Mouse (Mus musculus): ENCODE data around the gene Hpd.

The Hpd gene

DNA sequence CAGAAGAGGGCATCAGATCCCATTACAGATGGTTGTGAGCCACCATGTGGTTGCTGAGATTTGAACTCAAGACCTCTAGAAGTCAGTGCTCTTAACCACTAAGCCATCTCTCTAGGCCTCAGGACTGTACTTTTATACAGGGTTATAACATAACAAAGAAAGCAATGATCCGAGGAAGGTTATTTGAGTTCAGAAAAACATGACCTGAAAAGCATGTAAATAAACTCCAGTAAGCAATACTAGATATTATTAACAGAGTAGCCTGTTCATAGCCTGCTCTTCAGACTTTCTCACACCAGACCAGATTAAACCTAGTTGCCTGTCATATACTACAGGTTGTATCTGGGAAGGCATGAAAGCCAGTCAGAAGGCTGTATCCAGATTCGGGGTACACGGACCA lies 4.8 kb upstream of the Hpd start:
- DNase-seq (ENCODE audit: extremely low read depth, low read depth) = no peak

DNA sequence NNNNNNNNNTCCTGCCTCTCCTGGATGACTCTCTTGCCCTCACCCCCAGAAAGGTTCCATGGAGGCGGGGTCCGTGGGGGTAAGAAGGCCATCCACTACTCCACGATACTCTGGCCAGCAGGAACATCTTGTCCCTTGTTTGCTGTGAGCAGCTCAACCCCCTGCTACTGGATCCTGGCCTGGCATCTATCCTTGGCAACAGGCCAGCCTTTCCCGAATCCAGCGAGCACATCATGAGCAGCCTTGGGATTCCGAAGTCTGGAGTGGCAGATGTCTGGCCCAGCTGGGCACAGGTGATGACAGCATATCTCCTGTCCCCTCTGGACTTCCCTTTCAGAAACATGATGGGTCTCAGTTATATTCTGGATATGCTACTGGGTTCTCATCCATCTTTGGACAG lies 3.4 kb upstream of the Hpd start:
- no peak for DNase-seq (ENCODE audit: extremely low read depth, low read depth)

DNA sequence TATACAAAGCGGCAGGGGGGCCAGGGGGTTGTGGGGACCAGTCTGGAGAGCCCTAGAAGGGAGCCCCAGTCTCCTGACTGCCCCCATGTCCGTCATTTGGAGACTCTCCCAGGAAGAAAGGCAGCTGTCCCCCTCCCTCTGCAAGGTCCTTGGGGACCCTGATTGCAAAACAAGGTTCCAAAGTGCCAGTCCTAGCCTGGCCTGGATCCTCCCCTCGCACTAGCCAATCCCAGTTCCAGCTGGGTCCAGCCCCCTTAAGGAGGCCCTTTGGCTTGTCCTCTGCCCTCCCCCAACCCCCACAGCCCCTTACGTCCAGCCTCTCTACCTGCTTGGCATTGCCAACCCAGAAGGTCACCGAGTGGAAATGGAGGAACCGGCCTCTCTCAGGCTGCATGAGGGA lies 991 bp downstream of the Hpd start:
- DNase-seq (ENCODE audit: extremely low read depth, low read depth) = no peak

DNA sequence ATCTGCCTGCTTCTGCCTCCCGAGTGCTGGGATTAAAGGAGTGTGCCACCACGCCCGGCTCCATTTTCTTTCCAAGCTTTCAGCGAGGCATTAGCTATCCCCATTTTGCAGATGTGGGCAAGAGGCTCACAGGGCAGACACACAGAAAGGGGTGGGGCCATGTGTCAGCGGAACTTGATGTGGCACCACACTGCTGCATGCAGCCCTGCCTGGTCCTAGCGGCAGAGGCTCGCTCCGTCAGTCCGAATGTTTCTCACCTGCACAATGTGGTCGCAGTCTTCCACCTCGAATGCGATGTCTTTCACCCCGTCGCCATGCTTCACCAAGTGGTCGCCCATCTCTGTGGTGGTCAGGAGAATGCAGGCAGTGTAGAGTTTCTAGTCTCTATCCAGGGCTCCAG lies 2.1 kb downstream of the Hpd start:
- no peak for DNase-seq (ENCODE audit: extremely low read depth, low read depth)

- no peak for DNase-seq (ENCODE audit: extremely low read depth, low read depth)
Measured at GRCm38 (mm10) chr5:123178792-123179191, 3.7 kb downstream of the Hpd start.

- DNase-seq (ENCODE audit: extremely low read depth, low read depth) = peak; percentile 56
Measured at GRCm38 (mm10) chr5:123171646-123172350, 10.7 kb downstream of the Hpd start.

GRCm38 (mm10) chr5:123170365-123170764 lies 12.2 kb downstream of the Hpd start:
- DNase-seq (ENCODE audit: extremely low read depth, low read depth) = no peak

- DNase-seq (ENCODE audit: extremely low read depth, low read depth) = no peak
Measured at GRCm38 (mm10) chr5:123169284-123169683, 13.2 kb downstream of the Hpd start, which contains the start of gene Psmd9. Gene Psmd9, plus strand, starts transcription at chr5:123169413.

DNA sequence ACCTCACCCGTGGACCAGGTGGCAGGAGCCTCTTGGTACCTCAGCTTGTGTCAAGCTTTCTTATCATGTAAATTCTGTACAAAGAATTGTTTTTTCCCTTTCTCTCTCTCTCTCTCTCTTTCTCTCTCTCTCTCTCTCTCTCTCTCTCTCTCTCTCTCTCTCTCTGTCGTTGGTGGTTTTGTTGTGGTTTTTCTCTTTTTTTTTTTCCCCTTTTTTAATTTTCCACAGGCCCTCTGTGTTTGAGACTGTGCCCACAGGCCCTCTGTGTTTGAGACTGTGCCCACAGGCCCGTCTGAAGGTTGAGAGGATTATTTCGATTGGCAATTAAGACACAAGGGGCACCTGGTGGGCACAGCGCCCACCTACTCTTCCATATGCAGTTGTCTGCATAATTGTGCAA lies 14.9 kb downstream of the Hpd start:
- DNase-seq (ENCODE audit: extremely low read depth, low read depth) = no peak

GRCm38 (mm10) chr5:123166437-123166836 lies 16.1 kb downstream of the Hpd start:
- no peak for DNase-seq (ENCODE audit: extremely low read depth, low read depth)

- DNase-seq (ENCODE audit: extremely low read depth, low read depth) = no peak
Measured at GRCm38 (mm10) chr5:123162942-123163341, 19.6 kb downstream of the Hpd start.

GRCm38 (mm10) chr5:123160341-123160740 lies 22.2 kb downstream of the Hpd start:
- DNase-seq (ENCODE audit: extremely low read depth, low read depth) = no peak

GRCm38 (mm10) chr5:123159866-123160265 lies 22.7 kb downstream of the Hpd start:
- no peak for DNase-seq (ENCODE audit: extremely low read depth, low read depth)

- no peak for DNase-seq (ENCODE audit: extremely low read depth, low read depth)
Measured at GRCm38 (mm10) chr5:123159446-123159845, 23.1 kb downstream of the Hpd start.

DNA sequence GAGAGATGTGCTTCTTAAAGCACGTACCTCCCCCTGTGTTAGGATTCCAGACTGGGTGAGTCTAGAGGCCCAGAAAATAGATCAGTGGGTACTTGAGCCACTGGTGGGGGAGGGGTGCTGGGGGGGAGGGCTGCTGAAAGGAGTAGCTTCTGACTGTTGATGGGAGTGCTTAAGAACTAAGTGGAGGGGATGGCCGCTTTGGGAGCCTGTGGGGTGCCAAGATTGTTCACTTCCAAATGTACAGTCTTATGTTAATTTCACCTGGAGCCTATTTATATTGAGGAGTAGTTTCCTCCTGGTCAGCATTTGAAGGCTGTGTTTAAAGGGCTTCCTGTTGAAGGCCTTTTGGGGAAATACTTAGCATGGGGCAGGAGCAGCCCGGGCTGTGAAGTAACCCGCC lies 24.6 kb downstream of the Hpd start:
- no peak for DNase-seq (ENCODE audit: extremely low read depth, low read depth)

DNA sequence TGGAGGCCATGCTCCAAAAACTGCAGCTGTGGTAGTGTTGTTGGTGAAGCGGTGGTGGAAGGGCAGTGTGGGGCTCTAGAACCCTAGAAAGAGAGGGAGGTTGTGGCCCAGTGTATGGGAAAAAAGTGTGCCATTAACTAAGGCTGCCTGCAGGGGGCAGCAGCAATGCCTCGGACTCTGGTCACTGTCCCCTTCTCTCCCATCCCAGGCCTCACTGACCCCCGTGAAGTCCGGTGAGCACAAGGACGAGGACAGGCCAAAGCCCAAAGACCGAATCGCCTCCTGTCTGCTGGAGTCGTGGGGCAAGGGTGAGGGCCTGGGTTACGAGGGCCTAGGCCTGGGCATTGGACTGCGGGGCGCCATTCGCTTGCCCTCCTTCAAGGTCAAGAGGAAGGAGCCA lies 25.8 kb downstream of the Hpd start:
- no peak for DNase-seq (ENCODE audit: extremely low read depth, low read depth)

DNA sequence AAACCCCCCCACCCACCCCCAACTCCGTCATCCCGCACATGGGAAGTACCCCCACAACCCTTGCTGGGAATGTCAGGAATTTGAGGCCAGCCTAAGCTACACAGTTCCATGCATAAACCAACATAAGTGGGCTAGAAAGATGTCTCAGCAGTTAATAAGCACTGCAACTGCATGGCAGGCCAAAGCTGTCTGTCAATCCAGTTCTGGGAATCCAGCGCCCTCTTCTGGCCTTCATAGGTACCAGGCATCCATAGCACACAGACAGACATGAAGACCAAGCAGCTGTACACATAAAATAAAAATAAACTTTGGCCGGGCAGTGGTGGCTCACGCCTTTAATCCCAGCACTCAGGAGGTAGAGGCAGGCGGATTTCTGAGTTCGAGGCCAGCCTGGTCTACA lies 27.1 kb downstream of the Hpd start:
- peak; percentile 62 for DNase-seq (ENCODE audit: extremely low read depth, low read depth)

DNA sequence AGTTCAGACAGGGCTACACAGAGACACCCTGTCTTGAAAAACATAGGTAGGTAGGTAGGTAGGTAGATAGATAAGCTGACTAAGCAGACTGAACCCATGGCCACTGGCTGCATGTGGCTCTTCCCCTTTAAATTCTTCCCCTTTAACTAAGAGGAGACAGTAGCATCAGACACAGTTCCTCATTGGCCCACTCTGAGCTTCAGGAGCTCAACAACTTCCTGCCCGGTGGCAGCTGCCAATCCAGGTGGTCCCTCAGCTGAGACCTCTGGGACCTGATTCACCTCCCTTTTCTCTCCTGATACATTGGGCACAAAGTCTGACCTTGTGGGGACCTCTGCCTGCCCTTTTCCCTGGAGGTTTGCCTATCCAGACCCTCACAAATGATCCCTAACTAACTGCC lies 29.6 kb downstream of the Hpd start:
- DNase-seq (ENCODE audit: extremely low read depth, low read depth) = no peak

- no peak for DNase-seq (ENCODE audit: extremely low read depth, low read depth)
Measured at GRCm38 (mm10) chr5:123151707-123152362, 30.7 kb downstream of the Hpd start.

GRCm38 (mm10) chr5:123151077-123151476 lies 31.4 kb downstream of the Hpd start:
- peak; percentile 79 for DNase-seq (ENCODE audit: extremely low read depth, low read depth)

- DNase-seq (ENCODE audit: extremely low read depth, low read depth) = no peak
Measured at GRCm38 (mm10) chr5:123150641-123151040, 31.9 kb downstream of the Hpd start.

DNA sequence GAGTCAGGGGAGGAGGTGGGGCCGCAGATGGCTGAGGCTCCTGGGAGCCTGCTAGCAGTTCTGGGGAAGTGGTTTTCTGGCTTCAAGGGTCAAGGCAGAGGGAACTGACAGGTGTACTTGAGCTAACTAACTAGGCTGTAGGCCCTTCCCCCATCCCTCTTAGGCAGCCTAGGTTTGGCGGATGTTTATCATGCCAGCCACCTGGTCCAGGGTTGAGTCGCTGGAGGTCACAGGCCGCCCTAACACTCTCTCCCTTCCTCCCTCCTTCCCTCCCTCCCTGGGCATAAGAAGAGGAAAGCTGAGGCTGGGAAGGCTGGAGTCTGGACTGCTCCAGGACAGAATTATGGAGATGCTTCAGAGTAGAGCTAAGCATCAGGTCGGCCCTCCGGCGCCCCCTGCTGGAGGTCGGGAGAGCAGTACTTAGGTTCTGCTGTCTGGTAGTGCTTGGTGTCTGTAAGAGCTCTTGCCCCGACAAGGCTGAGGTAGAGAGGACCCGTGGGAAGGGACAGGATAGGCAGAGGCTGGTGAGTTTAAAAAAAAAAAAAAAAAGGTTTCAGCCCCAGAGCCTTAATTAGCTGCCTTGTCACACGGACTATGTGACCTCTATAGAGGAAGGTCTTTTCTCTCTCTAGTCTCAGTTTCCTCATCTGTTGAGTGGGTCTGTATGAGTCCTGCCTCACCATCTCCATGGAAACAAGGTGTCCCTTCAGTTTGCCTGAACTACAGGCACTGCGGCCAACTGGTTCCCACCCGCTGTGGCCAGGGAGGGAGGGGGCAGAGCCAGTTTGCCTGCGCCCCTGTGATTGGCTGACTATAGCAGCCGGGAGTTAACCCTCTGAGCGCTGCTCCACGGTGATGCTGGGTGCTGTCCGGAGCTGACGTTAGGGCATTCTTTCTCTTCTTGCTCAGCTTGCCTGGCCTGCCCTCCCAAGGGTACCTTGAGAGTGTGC lies 32.8 kb downstream of the Hpd start:
- peak; percentile 46 for DNase-seq (ENCODE audit: extremely low read depth, low read depth)

Data from MEL-GATA-1-ER (cell line).